Mouse (Mus musculus) bone marrow macrophage, adult 2 months (primary cell): ENCODE measurements around the gene Fam151a.

Source experiments
- CTCF ChIP-seq: IDR thresholded peaks from 2 replicates; pipeline ENCODE4 v1.5.1; 2012; ENCODE audit warnings: low read depth, mild to moderate bottlenecking, low read length, moderate library complexity
- POLR2A ChIP-seq: IDR thresholded peaks from 2 replicates; pipeline ENCODE4 v1.6.1; 2012; ENCODE audit warnings: mild to moderate bottlenecking, low read depth, low read length, borderline replicate concordance

DNA sequence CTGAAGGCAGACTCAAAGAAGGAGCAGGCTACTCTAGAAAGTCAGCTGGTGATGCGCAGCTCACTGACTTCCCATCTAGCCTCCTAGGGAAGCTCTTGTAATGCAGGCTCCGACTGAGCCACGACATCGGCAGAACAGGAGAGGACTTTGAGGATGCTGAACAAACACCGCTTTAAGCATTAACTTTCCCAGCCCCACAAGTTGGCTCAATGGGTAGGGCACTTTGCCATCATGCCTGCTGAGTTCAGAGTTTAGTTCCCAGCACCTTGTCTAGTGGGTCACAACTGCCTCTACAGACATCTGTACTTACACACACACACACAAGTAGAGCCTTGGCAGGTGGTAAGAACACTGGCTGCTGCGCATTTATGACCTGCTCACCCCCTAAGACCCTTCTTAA, 18.0 kb downstream of the Fam151a start:
- TF ChIP-seq CTCF = no peak
- TF ChIP-seq POLR2A = no peak
